Mouse (Mus musculus) kidney, postnatal 0 days (tissue): ENCODE measurements at regions not wholly inside any gene's neighbourhood (a gene's known extent, or its start where the extent isn't known, plus 50 kb on each side); places are given as distances from the start of the nearest gene placed in this dataset.
"Not testable (repeated sequence)": the region's sequence is repeated elsewhere in the genome, so short reads cannot be mapped to it uniquely, and the experiment has no call there.

Experiments used
- ATAC-seq: fragments of 200-750 bp; cut with Nextera tagmentation; replicated peaks from 2 replicates; pipeline ENCODE4 v1.8.0; 2017; ENCODE audit warnings: low read depth, moderate number of reproducible peaks, moderate TSS enrichment, moderate library complexity; ENCODE audit not compliant: low FRiP score
- DNase-seq: peaks from one replicate; pipeline ENCODE4 v3.0.0-alpha.2; 2016; ENCODE audit warnings: low spot score
- H3K27ac ChIP-seq: fragments of 300-500 bp; sonication (generic); 2 replicates; pipeline ENCODE4 v1.5.1; 2014; ENCODE audit warnings: mild to moderate bottlenecking
- H3K27me3 ChIP-seq: fragments of 300-500 bp; sonication (generic); 2 replicates; pipeline ENCODE4 v1.6.1; 2014; ENCODE audit warnings: low read length, mixed read lengths; ENCODE audit not compliant: insufficient read depth
- H3K36me3 ChIP-seq: fragments of 300-500 bp; sonication (generic); 2 replicates; pipeline ENCODE4 v1.6.1; 2014; ENCODE audit warnings: low read length, mixed read lengths; ENCODE audit not compliant: insufficient read depth
- H3K4me1 ChIP-seq: fragments of 300-500 bp; sonication (generic); replicated peaks from 2 replicates; pipeline ENCODE4 v1.6.1; 2014; ENCODE audit warnings: antibody characterized with exemption, low read length, mixed read lengths; ENCODE audit not compliant: insufficient read depth
- H3K4me2 ChIP-seq: fragments of 300-500 bp; sonication (generic); 2 replicates; pipeline ENCODE4 v1.6.1; 2014; ENCODE audit warnings: mild to moderate bottlenecking, low read length, moderate library complexity, mixed read lengths
- H3K4me3 ChIP-seq: fragments of 300-500 bp; sonication (generic); replicated peaks from 2 replicates; pipeline ENCODE4 v1.5.1; 2014; ENCODE audit warnings: low read depth, low read length
- H3K9ac ChIP-seq: fragments of 300-500 bp; sonication (generic); 2 replicates; pipeline ENCODE4 v1.6.1; 2014; ENCODE audit warnings: low read depth, low read length
- H3K9me3 ChIP-seq: fragments of 300-500 bp; sonication (generic); replicated peaks from 2 replicates; pipeline ENCODE4 v1.6.1; 2016; ENCODE audit warnings: low read length, inconsistent platforms, mixed read lengths
- CTCF ChIP-seq: IDR thresholded peaks from 2 replicates; pipeline ENCODE4 v1.5.1; 2016; ENCODE audit warnings: antibody characterized with exemption, low read depth, mild to moderate bottlenecking, moderate library complexity
- WGBS: fragments of 180-500 bp; shearing (Covaris S2); extraction: QIAGEN DNeasy Blood & Tissue Kit; methylation state at CpG from one replicate; pipeline ENCODE4 v1.1.7; 2014; 5-methylcytosine and 5-hydroxymethylcytosine counted together

- 58% methylated on average over 5 of the region's 5 CpGs for WGBS
- ATAC-seq (no peak), DNase-seq (no peak)
- H3K36me3 ChIP-seq, result no peaks in the 10 kb centered on the region
- H3K4me1 ChIP-seq, result no peaks in the 10 kb centered on the region
- TF ChIP-seq CTCF, result no peak
- no peaks in the 10 kb centered on the region for H3K9me3 ChIP-seq
- H3K4me3 ChIP-seq, result no peak overlapping the region
- no peak overlapping the region for H3K9ac ChIP-seq
- H3K27me3 ChIP-seq, result no peaks in the 10 kb centered on the region
- no peak overlapping the region for H3K4me2 ChIP-seq
- H3K27ac ChIP-seq, result no peak overlapping the region
Observed at GRCm38 (mm10) chr12:107188055-107188454, 300.4 kb upstream of the 3110018I06Rik start.

GRCm38 (mm10) chr12:107198389-107199018 lies 289.9 kb upstream of the 3110018I06Rik start:
- TF ChIP-seq CTCF, result no peak
- H3K36me3 ChIP-seq, result no peaks in the 10 kb centered on the region
- H3K4me2 ChIP-seq, result no peak overlapping the region
- H3K4me3 ChIP-seq, result no peak overlapping the region
- WGBS, result 73% methylated on average over 2 of the region's 2 CpGs
- no peaks in the 10 kb centered on the region for H3K9me3 ChIP-seq
- no peaks in the 10 kb centered on the region for H3K27me3 ChIP-seq
- no peak for DNase-seq
- H3K9ac ChIP-seq, result no peak overlapping the region
- H3K4me1 ChIP-seq, result no peaks in the 10 kb centered on the region
- H3K27ac ChIP-seq, result no peak overlapping the region
- ATAC-seq, result no peak

GRCm38 (mm10) chr12:107200903-107201302 lies 287.5 kb upstream of the 3110018I06Rik start:
- H3K9ac ChIP-seq, result no peak overlapping the region
- no peaks in the 10 kb centered on the region for H3K36me3 ChIP-seq
- no peaks in the 10 kb centered on the region for H3K4me1 ChIP-seq
- no peak for ATAC-seq
- TF ChIP-seq CTCF, result no peak
- H3K4me2 ChIP-seq, result no peak overlapping the region
- no peak overlapping the region for H3K27ac ChIP-seq
- H3K4me3 ChIP-seq, result no peak overlapping the region
- no peaks in the 10 kb centered on the region for H3K9me3 ChIP-seq
- no peaks in the 10 kb centered on the region for H3K27me3 ChIP-seq
- no peak for DNase-seq
- 42% methylated on average over 4 of the region's 4 CpGs for WGBS

- not testable (repeated sequence) for H3K9ac ChIP-seq, H3K4me3 ChIP-seq, H3K27me3 ChIP-seq, H3K27ac ChIP-seq, H3K9me3 ChIP-seq, H3K4me1 ChIP-seq, H3K36me3 ChIP-seq, H3K4me2 ChIP-seq, ATAC-seq
- WGBS, result 33% methylated on average over 6 of the region's 6 CpGs
- peak; percentile 31 for DNase-seq
Observed at GRCm38 (mm10) chr12:107208826-107209225, 279.6 kb upstream of the 3110018I06Rik start.

- 91% methylated on average over 10 of the region's 10 CpGs for WGBS
Observed at GRCm38 (mm10) chr12:107212826-107213225, 275.6 kb upstream of the 3110018I06Rik start.

GRCm38 (mm10) chr12:107216119-107216518 lies 272.3 kb upstream of the 3110018I06Rik start:
- no peak for TF ChIP-seq CTCF
- Histone ChIP-seq H3K36me3 (no peaks in the 10 kb centered on the region), H3K9me3 (no peaks in the 10 kb centered on the region), H3K4me3 (no peak overlapping the region), H3K27ac (no peak overlapping the region), H3K9ac (no peak overlapping the region), H3K27me3 (no peaks in the 10 kb centered on the region), H3K4me2 (no peak overlapping the region), H3K4me1 (no peaks in the 10 kb centered on the region)
- ATAC-seq (no peak), DNase-seq (no peak)
- 51% methylated on average over 8 of the region's 8 CpGs for WGBS

More at GRCm38 (mm10) chr12:107212826-107213225, 275.6 kb upstream of the 3110018I06Rik start:
- no peak for TF ChIP-seq CTCF
- H3K4me3 ChIP-seq, result no peak overlapping the region
- no peak overlapping the region for H3K4me2 ChIP-seq
- DNase-seq, result no peak
- H3K36me3 ChIP-seq, result no peaks in the 10 kb centered on the region
- no peak for ATAC-seq
- H3K9me3 ChIP-seq, result no peaks in the 10 kb centered on the region
- H3K27me3 ChIP-seq, result no peaks in the 10 kb centered on the region
- no peaks in the 10 kb centered on the region for H3K4me1 ChIP-seq
- no peak overlapping the region for H3K27ac ChIP-seq
- no peak overlapping the region for H3K9ac ChIP-seq
